In the genomic region with DNA sequence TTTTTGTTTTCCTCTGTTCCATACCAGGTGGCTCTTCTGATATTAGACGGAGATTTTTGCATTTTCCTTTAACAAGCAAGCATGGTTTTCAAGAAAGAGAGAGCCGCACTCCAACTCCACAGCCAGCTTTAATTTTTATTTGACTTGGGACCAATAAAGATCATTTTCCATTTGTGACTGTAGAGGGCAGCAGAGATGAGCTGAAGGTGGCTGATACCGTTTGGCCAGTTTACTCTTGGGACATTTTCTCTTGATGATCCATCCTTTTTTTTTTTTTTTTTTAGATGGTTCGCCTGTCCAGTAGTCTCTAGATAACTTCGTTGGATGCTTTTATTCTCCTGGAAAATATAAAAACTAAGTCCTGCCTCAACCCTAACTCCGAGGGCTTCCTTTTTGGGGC, we compare ENCODE assay signal across 9 mouse cellular contexts. TPM values are rescaled to one million over a fixed set of nuclear protein-coding genes. Genes with fewer than 3 reads are reported as not detected.
A peak's percentile ranks its signal among the peaks of the same experiment; 100 is the strongest.
DNase-seq lines count a peak whose midpoint lies in the region; ATAC-seq lines count a peak whose summit lies in the region.
"Had no signal": no experiment of that assay in that cellular context is flagged by ENCODE, and none has a peak within 500 bp of the region (broad histone marks: within the 10 kb centered on the region; RNA-seq: fewer than 3 reads in every experiment).

No protein-coding gene starts in this region.

- peak; percentile 41 for DNase-seq in forebrain, embryonic 14.5 days (ENCODE audit: low spot score)
- DNase-seq in left cerebral cortex, postnatal 25 days (ENCODE audit: low spot score in 2 of 2), result peak; percentile 12 to 23
- no peak for DNase-seq in left cerebral cortex, adult 9 months (ENCODE audit: low spot score in 2 of 2)
- peak; percentile 69 for DNase-seq in adipocyte (ENCODE audit: low spot score)
- DNase-seq in mesoderm, embryonic 11.5 days (ENCODE audit: low read depth, low spot score), result peak; percentile 47
- DNase-seq in urinary bladder, postnatal 4 days (ENCODE audit: low spot score in 2 of 2), result no peak
- no peak for DNase-seq in thymus, postnatal 4 days

- no peaks in the 10 kb centered on the region for H3K4me1 ChIP-seq in forebrain, embryonic 14.5 days (ENCODE audit: control insufficient read depth, insufficient read depth, low read length)
- H3K4me1 ChIP-seq in forebrain, embryonic 15.5 days, result no peaks in the 10 kb centered on the region

- H3K9me3 ChIP-seq in forebrain, embryonic 14.5 days (replicated peaks; ENCODE audit: control insufficient read depth, low read length), result 0 out of 2 replicates have a peak, but pooled peaks cover 6% of the 10 kb centered on the region
- no peaks in the 10 kb centered on the region; the same call in 1 of the 2 replicates for H3K9me3 ChIP-seq in forebrain, embryonic 15.5 days

- H3K4me2 ChIP-seq in forebrain, embryonic 14.5 days (ENCODE audit: low read length), result no peak overlapping the region
- no peak overlapping the region for H3K4me2 ChIP-seq in forebrain, embryonic 15.5 days (replicated peaks)

- intact Hi-C loops in left cerebral cortex, postnatal 25 days (cut with DNase I), result no loop called here

- no peak for ATAC-seq in forebrain, embryonic 14.5 days
- ATAC-seq in forebrain, embryonic 15.5 days (replicated peaks), result no peak

- H3K27ac ChIP-seq in forebrain, embryonic 14.5 days (ENCODE audit: low read depth, low read length), result no peak overlapping the region
- no peak overlapping the region for H3K27ac ChIP-seq in forebrain, embryonic 15.5 days (replicated peaks)

- H3K27me3 ChIP-seq in forebrain, embryonic 14.5 days (replicated peaks; ENCODE audit: control insufficient read depth, insufficient read depth, low read length), result no peaks in the 10 kb centered on the region
- H3K27me3 ChIP-seq in forebrain, embryonic 15.5 days, result no peaks in the 10 kb centered on the region

- 40% methylated on average over 6 of the region's 6 CpGs for WGBS in forebrain, embryonic 14.5 days
- WGBS in forebrain, embryonic 15.5 days, result 38% methylated on average over 6 of the region's 6 CpGs

- no peak overlapping the region for H3K9ac ChIP-seq in forebrain, embryonic 14.5 days (ENCODE audit: low read length)
- H3K9ac ChIP-seq in forebrain, embryonic 15.5 days (replicated peaks), result no peak overlapping the region

- H3K4me3 ChIP-seq in forebrain, embryonic 14.5 days (ENCODE audit: low read depth, low read length), result no peak overlapping the region
- no peak overlapping the region for H3K4me3 ChIP-seq in forebrain, embryonic 15.5 days
- H3K4me3 ChIP-seq: erythroblast, embryonic 14.5 days had no signal

- no peaks in the 10 kb centered on the region for H3K36me3 ChIP-seq in forebrain, embryonic 14.5 days (ENCODE audit: control insufficient read depth, insufficient read depth, low read length)
- H3K36me3 ChIP-seq in forebrain, embryonic 15.5 days, result no peaks in the 10 kb centered on the region

RNA-seq across cellular contexts. Expression of a gene that starts 17.6 kb away (rescaled TPM):
- 3.0 and 4.1 TPM in 2 replicates for polyA plus RNA-seq in forebrain, embryonic 14.5 days (2014; fragmentation: Nextera tagmentation; extraction: Ambion mirVana)
- 4.0 and 4.2 TPM in 2 replicates for polyA plus RNA-seq in forebrain, embryonic 15.5 days (2015; fragmentation: Nextera tagmentation; extraction: Ambion mirVana)
- 10 to 100 TPM; 12.5 to 13.2 TPM for total RNA-seq in left cerebral cortex, postnatal 25 days (2021)
- polyA plus RNA-seq: erythroblast, embryonic 14.5 days had no signal

RNA-seq across cellular contexts. Expression of a gene that starts 31.9 kb away (rescaled TPM):
- polyA plus RNA-seq in forebrain, embryonic 14.5 days (2014; fragmentation: Nextera tagmentation; extraction: Ambion mirVana), result 9.5 and 10.4 TPM in 2 replicates
- polyA plus RNA-seq in forebrain, embryonic 15.5 days (2015; fragmentation: Nextera tagmentation; extraction: Ambion mirVana), result 7.4 and 8.2 TPM in 2 replicates
- 1 to 10 TPM; 2.6 to 3.4 TPM for total RNA-seq in left cerebral cortex, postnatal 25 days (2021)
- polyA plus RNA-seq: erythroblast, embryonic 14.5 days had no signal

RNA-seq across cellular contexts. Expression of a gene that starts 32.1 kb away (rescaled TPM):
- 85.2 and 87.1 TPM in 2 replicates for polyA plus RNA-seq in forebrain, embryonic 14.5 days (2014; fragmentation: Nextera tagmentation; extraction: Ambion mirVana)
- polyA plus RNA-seq in forebrain, embryonic 15.5 days (2015; fragmentation: Nextera tagmentation; extraction: Ambion mirVana), result 123 and 130 TPM in 2 replicates
- 10 to 100 TPM; 54.8 to 55.5 TPM for total RNA-seq in left cerebral cortex, postnatal 25 days (2021)

Comparison
In these comparisons a context has a peak if more than half of its experiments do, and no peak if none do; other contexts are left out.
1. DNase-seq: peak in forebrain, embryonic 14.5 days (single experiment), left cerebral cortex, postnatal 25 days (2 of 2), adipocyte (single experiment) and mesoderm, embryonic 11.5 days (single experiment); none in left cerebral cortex, adult 9 months (0 of 2), urinary bladder, postnatal 4 days (0 of 2) and thymus, postnatal 4 days (single experiment).